Mouse (Mus musculus): Measurements from ENCODE around the gene Nwd1. TPM values are rescaled to one million over a fixed set of nuclear protein-coding genes. Genes with fewer than 3 reads are reported as not detected.

Nwd1 gene
- polyA plus RNA-seq (2012; fragmentation: generic; extraction: Trizol): 0.05 TPM
- long read RNA-seq, experiment 1: 0 reads
- long read RNA-seq, experiment 2, partial matches to known transcripts: 0 of 1 reads
- long read RNA-seq, experiment 2, other reads (novel, unspliced or antisense): 1 of 1 reads

DNA sequence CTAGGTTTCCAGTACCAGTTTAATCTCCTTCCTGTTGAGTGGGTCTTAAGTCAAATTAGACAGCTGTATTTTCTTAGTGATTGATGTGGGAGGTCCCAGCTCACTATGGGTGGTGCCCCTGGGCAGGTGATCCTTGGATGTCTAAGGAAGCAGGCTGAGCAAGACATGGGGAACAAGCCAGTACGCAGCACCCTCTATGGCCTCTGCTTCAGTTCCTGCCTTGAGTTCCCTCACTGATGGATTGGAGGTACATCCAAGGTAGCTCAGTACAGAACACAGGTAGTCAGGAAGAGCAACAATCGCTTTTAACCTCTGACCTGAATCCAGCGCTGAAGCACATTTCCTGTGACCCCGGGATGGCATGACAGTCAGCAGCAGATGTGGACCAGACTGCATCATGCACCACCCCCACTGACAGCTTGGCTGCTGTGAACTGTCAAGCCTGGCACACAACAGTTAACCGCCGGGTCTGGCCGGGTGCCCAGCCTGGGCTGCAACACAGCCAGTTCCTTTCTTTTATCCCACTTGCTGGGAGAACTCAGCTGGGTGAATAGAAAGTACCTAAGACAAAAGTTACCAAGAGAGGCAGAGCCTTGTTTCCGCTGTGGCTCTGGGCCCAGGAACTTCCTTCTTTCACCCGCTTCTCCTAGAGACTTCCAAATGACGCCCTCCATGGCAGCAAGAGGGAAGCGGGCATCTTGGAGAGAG lies at the start of gene Nwd1:
TSS of gene Nwd1 (plus strand) at position 652 of the 708 bp plus-strand sequence.
- Histone ChIP-seq H3K27me3 (ENCODE audit: control insufficient read depth, insufficient read depth, insufficient read length) (no peaks in the 10 kb centered on the region), H3K4me3 (ENCODE audit: insufficient read depth, poor library complexity, severe bottlenecking) (no peak within 1 kb of the TSS), H3K79me3 (ENCODE audit: low read depth) (no peaks in the 10 kb centered on the region), H3K36me3 (ENCODE audit: control insufficient read depth, insufficient read depth) (no peaks in the 10 kb centered on the region), H3K79me2 (ENCODE audit: control insufficient read depth, insufficient read depth) (no peaks in the 10 kb centered on the region), H3ac (ENCODE audit: control insufficient read depth, insufficient read length, low read depth) (no peak within 1 kb of the TSS)
- no peak for TF ChIP-seq CTCF (IDR thresholded peaks at IDR 0.05; ENCODE audit: control insufficient read depth, insufficient read depth, insufficient read length)
- TF ChIP-seq MAX (IDR thresholded peaks at IDR 0.05): peak; percentile 10
- TF ChIP-seq USF1 (IDR thresholded peaks at IDR 0.05; ENCODE audit: low read depth): no peak
- TF ChIP-seq MYOD1 (IDR thresholded peaks at IDR 0.05; ENCODE audit: control insufficient read depth, insufficient read length, low read depth): peak; percentile 96

DNA sequence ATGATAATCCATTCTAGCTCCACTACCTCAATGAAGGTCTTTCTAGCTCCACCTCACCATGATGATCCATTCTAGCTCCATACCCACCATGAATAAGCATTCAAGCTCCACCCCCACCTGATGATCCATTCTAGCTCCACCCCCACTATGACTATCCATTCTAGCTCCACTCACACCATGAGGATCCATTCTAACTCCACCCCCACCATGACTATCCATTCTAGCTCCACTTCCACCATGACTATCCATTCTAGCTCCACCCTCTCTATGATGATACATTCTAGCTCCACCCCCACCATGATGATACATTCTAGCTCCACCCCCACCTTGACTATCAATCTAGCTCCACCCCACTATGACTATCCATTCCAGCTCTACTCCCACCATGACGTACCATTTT lies 3.6 kb upstream of the Nwd1 start:
- no peak for TF ChIP-seq MYOG (IDR thresholded peaks at IDR 0.05; ENCODE audit: control insufficient read depth, extremely low read depth, insufficient read length)
- TF ChIP-seq FOSL1 (IDR thresholded peaks at IDR 0.05; ENCODE audit: insufficient read depth, low read length, poor library complexity, severe bottlenecking): no peak
- TF ChIP-seq USF1 (IDR thresholded peaks at IDR 0.05; ENCODE audit: low read depth): no peak
- TF ChIP-seq MYOD1 (IDR thresholded peaks at IDR 0.05; ENCODE audit: control insufficient read depth, insufficient read length, low read depth): no peak
- TF ChIP-seq CEBPB (IDR thresholded peaks at IDR 0.05; ENCODE audit: low read depth): no peak
- TF ChIP-seq MAX (IDR thresholded peaks at IDR 0.05): no peak
- TF ChIP-seq CTCF (IDR thresholded peaks at IDR 0.05; ENCODE audit: control insufficient read depth, insufficient read depth, insufficient read length): no peak
- no peaks in the 10 kb centered on the region for H3K36me3 ChIP-seq (ENCODE audit: control insufficient read depth, insufficient read depth)
- H3K79me3 ChIP-seq (ENCODE audit: low read depth): no peaks in the 10 kb centered on the region
- no peaks in the 10 kb centered on the region for H3K27me3 ChIP-seq (ENCODE audit: control insufficient read depth, insufficient read depth, insufficient read length)
- no peak overlapping the region for H3K4me3 ChIP-seq (ENCODE audit: insufficient read depth, poor library complexity, severe bottlenecking)
- H3K79me2 ChIP-seq (ENCODE audit: control insufficient read depth, insufficient read depth): no peaks in the 10 kb centered on the region
- H3ac ChIP-seq (ENCODE audit: control insufficient read depth, insufficient read length, low read depth): no peak overlapping the region

DNA sequence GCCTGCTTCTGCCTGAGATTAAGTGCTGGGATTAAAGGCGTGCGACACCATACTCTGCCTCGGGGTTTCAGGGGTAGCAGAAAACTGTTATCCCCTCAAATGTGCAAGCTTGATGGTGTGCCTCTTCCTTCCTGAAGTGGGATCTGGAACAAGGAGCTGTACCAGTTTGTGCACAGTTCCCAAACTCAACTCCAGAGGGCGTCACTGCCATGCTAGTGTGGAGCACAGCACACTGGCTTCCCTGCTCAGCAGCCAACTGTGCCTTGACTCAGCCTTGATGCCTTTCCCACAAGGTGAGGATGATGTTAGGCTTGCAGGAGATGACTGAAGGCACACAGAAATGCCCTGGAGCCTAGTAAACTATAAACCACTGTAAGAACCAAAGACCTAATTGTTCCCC lies 1.9 kb upstream of the Nwd1 start:
- H3ac ChIP-seq (ENCODE audit: control insufficient read depth, insufficient read length, low read depth): no peak overlapping the region
- TF ChIP-seq CEBPB (IDR thresholded peaks at IDR 0.05; ENCODE audit: low read depth) (no peak), FOSL1 (IDR thresholded peaks at IDR 0.05; ENCODE audit: insufficient read depth, low read length, poor library complexity, severe bottlenecking) (no peak)
- no peaks in the 10 kb centered on the region for H3K27me3 ChIP-seq (ENCODE audit: control insufficient read depth, insufficient read depth, insufficient read length)
- H3K79me2 ChIP-seq (ENCODE audit: control insufficient read depth, insufficient read depth): no peaks in the 10 kb centered on the region
- no peak overlapping the region for H3K4me3 ChIP-seq (ENCODE audit: insufficient read depth, poor library complexity, severe bottlenecking)
- H3K36me3 ChIP-seq (ENCODE audit: control insufficient read depth, insufficient read depth): no peaks in the 10 kb centered on the region
- H3K79me3 ChIP-seq (ENCODE audit: low read depth): no peaks in the 10 kb centered on the region

- H3K36me3 ChIP-seq (ENCODE audit: control insufficient read depth, insufficient read depth): no peaks in the 10 kb centered on the region
- TF ChIP-seq USF1 (IDR thresholded peaks at IDR 0.05; ENCODE audit: low read depth) (no peak), CTCF (IDR thresholded peaks at IDR 0.05; ENCODE audit: control insufficient read depth, insufficient read depth, insufficient read length) (no peak), MYOG (IDR thresholded peaks at IDR 0.05; ENCODE audit: control insufficient read depth, extremely low read depth, insufficient read length) (no peak), CEBPB (IDR thresholded peaks at IDR 0.05; ENCODE audit: low read depth) (no peak), FOSL1 (IDR thresholded peaks at IDR 0.05; ENCODE audit: insufficient read depth, low read length, poor library complexity, severe bottlenecking) (no peak)
- no peaks in the 10 kb centered on the region for H3K79me3 ChIP-seq (ENCODE audit: low read depth)
- no peaks in the 10 kb centered on the region for H3K79me2 ChIP-seq (ENCODE audit: control insufficient read depth, insufficient read depth)
- no peak overlapping the region for H3K4me3 ChIP-seq (ENCODE audit: insufficient read depth, poor library complexity, severe bottlenecking)
- H3K27me3 ChIP-seq (ENCODE audit: control insufficient read depth, insufficient read depth, insufficient read length): no peaks in the 10 kb centered on the region
- H3ac ChIP-seq (ENCODE audit: control insufficient read depth, insufficient read length, low read depth): no peak overlapping the region
Observed at GRCm38 (mm10) chr8:72646768-72647143, 245 bp downstream of the Nwd1 start.

DNA sequence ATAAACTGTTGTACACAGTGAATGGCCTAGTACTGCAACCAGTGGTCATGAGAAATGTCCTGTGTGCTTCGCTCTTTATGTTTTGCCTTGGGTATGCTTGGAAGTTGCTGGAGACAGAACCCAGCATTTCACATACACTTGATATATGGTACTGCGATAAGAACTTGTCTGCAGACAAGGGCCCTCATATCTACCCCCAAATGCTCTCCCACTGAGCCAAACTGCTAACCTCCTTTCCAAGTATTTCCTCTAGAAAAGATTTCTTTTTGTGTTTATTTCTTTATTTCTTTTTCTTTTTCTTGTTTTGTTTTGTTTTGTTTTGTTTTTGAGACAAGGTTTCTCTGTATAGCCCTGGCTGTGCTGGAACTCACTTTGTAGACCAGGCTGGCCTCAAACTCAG lies 4.2 kb downstream of the Nwd1 start:
- H3K4me3 ChIP-seq (ENCODE audit: insufficient read depth, poor library complexity, severe bottlenecking): no peak overlapping the region
- no peaks in the 10 kb centered on the region for H3K79me3 ChIP-seq (ENCODE audit: low read depth)
- TF ChIP-seq CEBPB (IDR thresholded peaks at IDR 0.05; ENCODE audit: low read depth): no peak
- TF ChIP-seq FOSL1 (IDR thresholded peaks at IDR 0.05; ENCODE audit: insufficient read depth, low read length, poor library complexity, severe bottlenecking): no peak
- no peak for TF ChIP-seq USF1 (IDR thresholded peaks at IDR 0.05; ENCODE audit: low read depth)
- TF ChIP-seq MYOG (IDR thresholded peaks at IDR 0.05; ENCODE audit: control insufficient read depth, extremely low read depth, insufficient read length): no peak
- no peaks in the 10 kb centered on the region for H3K27me3 ChIP-seq (ENCODE audit: control insufficient read depth, insufficient read depth, insufficient read length)
- H3K79me2 ChIP-seq (ENCODE audit: control insufficient read depth, insufficient read depth): no peaks in the 10 kb centered on the region
- no peak overlapping the region for H3ac ChIP-seq (ENCODE audit: control insufficient read depth, insufficient read length, low read depth)
- H3K36me3 ChIP-seq (ENCODE audit: control insufficient read depth, insufficient read depth): no peaks in the 10 kb centered on the region

All from C2C12 (cell line).